Mouse (Mus musculus): ENCODE results near the gene Lix1. TPM values are rescaled to one million over a fixed set of nuclear protein-coding genes. Genes with fewer than 3 reads are reported as not detected.

Lix1 gene
- polyA plus RNA-seq (2016; fragmentation: Nextera tagmentation; extraction: Ambion mirVana), result 82.7 and 96.2 TPM in 2 replicates

- 28% methylated on average over 6 of the region's 6 CpGs for WGBS
- peaks cover 51% of the 10 kb centered on the region for H3K4me1 ChIP-seq
- H3K36me3 ChIP-seq, result peaks cover 5% of the 10 kb centered on the region; the same call in 1 of the 2 replicates
- H3K27me3 ChIP-seq (ENCODE audit: low read depth, poor library complexity, severe bottlenecking), result no peaks in the 10 kb centered on the region
- peak within 1 kb of the TSS; percentile 80 for H3K27ac ChIP-seq (replicated peaks)
- no peaks in the 10 kb centered on the region for H3K9me3 ChIP-seq (replicated peaks)
- DNase-seq (ENCODE audit: low spot score), result peak; percentile 82
- peak within 1 kb of the TSS; percentile 56 for H3K4me3 ChIP-seq
These were observed at the start of gene Lix1 for GRCm38 (mm10) chr17:17402222-17403004. Lix1 (plus strand) TSS chr17:17402672.

- 7% methylated on average over 6 of the region's 6 CpGs for WGBS
These were observed 28.9 kb upstream of the Lix1 start for GRCm38 (mm10) chr17:17373550-17373917.

DNA sequence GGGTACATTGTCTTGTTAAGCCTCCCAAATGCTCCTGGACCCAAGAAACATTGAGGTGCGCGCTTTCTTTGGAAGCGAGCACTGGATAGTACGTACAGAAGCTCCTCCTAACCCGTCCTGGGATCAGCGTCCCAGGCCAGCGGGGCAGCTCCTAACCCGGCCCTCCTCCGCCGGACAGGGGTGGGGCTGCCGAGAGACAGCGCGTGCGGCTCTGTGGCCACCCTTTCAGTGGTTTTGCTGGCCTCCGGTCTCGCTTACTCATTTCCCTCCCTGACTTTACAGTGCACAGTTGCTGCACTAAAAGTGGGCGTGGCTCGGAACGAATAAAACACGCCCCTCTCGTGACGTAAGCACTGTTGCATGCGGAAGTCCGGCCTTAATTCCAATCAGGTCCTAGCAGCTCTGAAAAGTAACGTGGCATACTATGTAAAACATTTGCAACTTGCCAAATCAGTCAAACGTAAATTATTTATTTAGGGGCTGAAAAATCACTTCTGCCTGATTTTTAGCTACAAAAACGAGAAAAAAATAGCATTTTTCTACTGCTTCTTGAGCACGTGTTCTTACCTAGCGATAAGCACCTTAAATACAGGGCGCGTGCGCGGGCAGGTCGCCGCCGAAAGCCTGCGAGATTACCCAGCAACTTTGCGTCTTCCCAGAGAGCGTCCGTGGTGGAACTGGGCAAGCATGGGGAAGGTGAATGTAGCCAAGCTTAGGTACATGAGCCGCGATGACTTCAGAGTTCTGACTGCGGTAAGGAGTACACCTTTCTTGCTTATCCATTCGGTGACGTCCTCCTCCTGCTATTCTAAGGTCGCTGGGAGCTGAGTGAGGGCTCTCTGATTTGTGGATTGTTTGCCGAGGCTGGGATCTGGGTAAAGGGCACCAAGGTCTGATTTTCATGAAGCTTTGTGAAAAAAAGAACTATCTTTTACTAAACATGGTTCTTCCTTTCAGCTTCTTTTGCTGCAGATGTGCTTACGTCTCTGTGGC, 28.3 kb upstream of the Lix1 start, which contains the start of gene Riok2:
Gene Riok2 (plus strand): TSS at position 392 of the 993 bp plus-strand sequence.
- no peaks in the 10 kb centered on the region for H3K27me3 ChIP-seq (ENCODE audit: low read depth, poor library complexity, severe bottlenecking)
- H3K4me1 ChIP-seq, result peaks cover 16% of the 10 kb centered on the region
- DNase-seq (ENCODE audit: low spot score), result peak; percentile 93
- H3K36me3 ChIP-seq, result peaks cover 20% of the 10 kb centered on the region
- H3K4me3 ChIP-seq, result peak within 1 kb of the TSS; percentile 72
- under 1% methylated on average over 48 of the region's 48 CpGs for WGBS
- H3K9me3 ChIP-seq (replicated peaks), result no peaks in the 10 kb centered on the region
- H3K27ac ChIP-seq (replicated peaks), result peak within 1 kb of the TSS; percentile 90

More at GRCm38 (mm10) chr17:17373550-17373917, 28.9 kb upstream of the Lix1 start:
- Histone ChIP-seq H3K4me1 (peaks cover 16% of the 10 kb centered on the region), H3K27me3 (ENCODE audit: low read depth, poor library complexity, severe bottlenecking) (no peaks in the 10 kb centered on the region), H3K27ac (replicated peaks) (peak overlapping the region; percentile 90), H3K36me3 (peaks cover 13% of the 10 kb centered on the region), H3K4me3 (peak overlapping the region; percentile 72), H3K9me3 (replicated peaks) (no peaks in the 10 kb centered on the region)
- DNase-seq (ENCODE audit: low spot score), result no peak

DNA sequence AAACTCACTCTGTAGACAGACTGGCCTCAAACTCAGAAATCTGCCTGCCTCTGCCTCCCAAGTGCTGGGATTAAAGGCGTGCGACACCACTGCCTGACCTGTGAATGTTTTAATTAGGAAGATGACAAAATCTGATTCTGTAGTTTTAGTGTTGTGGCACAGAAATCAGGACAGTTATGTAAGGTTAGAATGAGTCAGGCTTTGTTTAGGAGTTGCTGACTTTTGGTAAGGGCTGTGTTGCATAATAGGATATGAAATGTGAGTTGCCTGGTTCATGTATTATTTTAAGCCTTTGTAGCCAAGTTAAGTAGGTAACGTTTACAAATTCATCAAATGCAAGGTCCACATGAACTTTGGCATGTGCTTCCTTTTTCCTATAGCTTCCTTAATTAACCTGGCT, 26.9 kb upstream of the Lix1 start:
- no peaks in the 10 kb centered on the region for H3K27me3 ChIP-seq (ENCODE audit: low read depth, poor library complexity, severe bottlenecking)
- H3K36me3 ChIP-seq, result peaks cover 32% of the 10 kb centered on the region
- peaks cover 16% of the 10 kb centered on the region for H3K4me1 ChIP-seq
- WGBS, result 93% methylated on average over 3 of the region's 3 CpGs
- no peak overlapping the region for H3K27ac ChIP-seq (replicated peaks)
- H3K9me3 ChIP-seq (replicated peaks), result no peaks in the 10 kb centered on the region
- DNase-seq (ENCODE audit: low spot score), result no peak
- H3K4me3 ChIP-seq, result peak overlapping the region; percentile 72

DNA sequence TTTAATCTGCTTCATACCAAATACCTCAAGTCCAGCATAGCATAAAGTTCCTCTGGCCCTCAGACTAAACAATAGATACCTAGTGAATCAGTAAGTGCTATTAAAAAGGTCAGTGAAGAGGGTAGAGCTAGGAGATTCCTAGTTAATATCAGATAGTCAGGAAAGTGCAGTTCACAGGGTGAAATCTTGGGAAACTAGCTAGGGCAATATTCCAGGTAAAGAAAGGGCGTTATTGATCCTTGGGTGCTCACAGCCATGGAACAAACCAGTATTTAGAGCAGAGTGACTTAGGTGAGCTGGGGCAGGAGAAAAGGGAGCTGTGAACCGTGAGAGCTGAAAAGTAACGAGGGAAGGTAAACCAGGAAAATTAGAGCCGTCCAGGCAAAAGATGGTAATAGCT, 18.8 kb upstream of the Lix1 start:
- WGBS, result 91% methylated on average over 4 of the region's 4 CpGs
- no peaks in the 10 kb centered on the region for H3K27me3 ChIP-seq (ENCODE audit: low read depth, poor library complexity, severe bottlenecking)
- H3K9me3 ChIP-seq (replicated peaks), result no peaks in the 10 kb centered on the region
- no peak overlapping the region for H3K4me3 ChIP-seq
- no peaks in the 10 kb centered on the region for H3K4me1 ChIP-seq
- no peak overlapping the region for H3K27ac ChIP-seq (replicated peaks)
- H3K36me3 ChIP-seq, result peaks cover 98% of the 10 kb centered on the region
- no peak for DNase-seq (ENCODE audit: low spot score)

- DNase-seq (ENCODE audit: low spot score), result no peak
- Histone ChIP-seq H3K4me1 (no peaks in the 10 kb centered on the region), H3K36me3 (peaks cover 99% of the 10 kb centered on the region), H3K4me3 (no peak overlapping the region), H3K9me3 (replicated peaks) (no peaks in the 10 kb centered on the region), H3K27me3 (ENCODE audit: low read depth, poor library complexity, severe bottlenecking) (no peaks in the 10 kb centered on the region), H3K27ac (replicated peaks) (no peak overlapping the region)
- 94% methylated on average over 3 of the region's 3 CpGs for WGBS
These were observed 18.0 kb upstream of the Lix1 start for GRCm38 (mm10) chr17:17384502-17384901.

DNA sequence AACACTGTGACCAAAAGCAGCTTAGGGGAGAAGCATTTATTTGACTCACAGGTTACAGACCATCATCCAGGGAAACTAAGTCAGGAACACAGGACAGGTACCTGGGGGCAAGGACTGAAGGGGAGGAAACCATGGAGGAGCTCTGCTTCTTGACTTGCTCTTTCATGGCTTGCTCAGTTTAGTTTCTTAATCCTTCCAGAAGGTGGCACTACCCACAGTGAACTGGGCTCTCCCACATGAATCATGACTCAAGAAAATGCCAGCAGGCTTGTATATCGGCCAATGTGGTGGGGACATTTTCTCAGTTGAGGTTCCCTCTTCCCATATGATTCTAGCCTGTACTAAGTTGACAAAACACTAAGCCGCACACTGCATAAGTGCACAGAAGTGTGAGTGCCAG, 16.4 kb upstream of the Lix1 start:
- H3K27me3 ChIP-seq (ENCODE audit: low read depth, poor library complexity, severe bottlenecking), result no peaks in the 10 kb centered on the region
- H3K4me1 ChIP-seq, result no peaks in the 10 kb centered on the region
- H3K36me3 ChIP-seq, result peaks cover 100% of the 10 kb centered on the region
- no peaks in the 10 kb centered on the region for H3K9me3 ChIP-seq (replicated peaks)
- no peak overlapping the region for H3K4me3 ChIP-seq
- H3K27ac ChIP-seq (replicated peaks), result no peak overlapping the region
- WGBS, result 93% methylated on average over 2 of the region's 2 CpGs
- no peak for DNase-seq (ENCODE audit: low spot score)

DNA sequence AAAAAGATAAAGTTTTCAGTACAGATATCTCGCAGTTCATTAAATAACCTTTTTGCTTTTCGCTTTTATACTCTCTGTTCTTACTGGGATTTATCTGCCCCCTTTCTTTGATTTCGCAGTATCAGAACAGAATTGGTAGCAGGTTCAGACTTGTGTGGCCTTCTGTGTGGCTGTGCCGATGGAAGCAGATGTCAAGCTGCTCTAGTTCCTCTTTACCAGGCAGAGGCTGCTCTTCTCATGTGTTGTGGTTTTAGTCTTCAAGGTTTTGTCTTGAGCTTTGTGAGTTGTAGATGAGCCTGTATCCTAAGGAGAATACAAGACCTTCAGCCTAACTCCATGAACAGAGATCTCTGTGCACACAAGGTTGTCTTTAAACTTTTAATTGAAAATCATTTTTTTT, 10.6 kb upstream of the Lix1 start:
- Histone ChIP-seq H3K27me3 (ENCODE audit: low read depth, poor library complexity, severe bottlenecking) (no peaks in the 10 kb centered on the region), H3K36me3 (peaks cover 79% of the 10 kb centered on the region), H3K9me3 (replicated peaks) (no peaks in the 10 kb centered on the region), H3K4me3 (no peak overlapping the region), H3K27ac (replicated peaks) (no peak overlapping the region), H3K4me1 (peaks cover 3% of the 10 kb centered on the region; the same call in 1 of the 2 replicates)
- DNase-seq (ENCODE audit: low spot score), result no peak
- 88% methylated on average over 4 of the region's 4 CpGs for WGBS

GRCm38 (mm10) chr17:17392863-17393262, 9.6 kb upstream of the Lix1 start:
- Histone ChIP-seq H3K4me1 (peaks cover 8% of the 10 kb centered on the region; the same call in 1 of the 2 replicates), H3K4me3 (no peak overlapping the region), H3K27me3 (ENCODE audit: low read depth, poor library complexity, severe bottlenecking) (no peaks in the 10 kb centered on the region), H3K9me3 (replicated peaks) (no peaks in the 10 kb centered on the region), H3K36me3 (peaks cover 69% of the 10 kb centered on the region), H3K27ac (replicated peaks) (no peak overlapping the region)
- WGBS, result 70% methylated on average over 7 of the region's 7 CpGs
- DNase-seq (ENCODE audit: low spot score), result no peak

- 95% methylated on average over 6 of the region's 6 CpGs for WGBS
- no peak for DNase-seq (ENCODE audit: low spot score)
- Histone ChIP-seq H3K36me3 (peaks cover 64% of the 10 kb centered on the region), H3K27me3 (ENCODE audit: low read depth, poor library complexity, severe bottlenecking) (no peaks in the 10 kb centered on the region), H3K4me3 (no peak overlapping the region), H3K4me1 (peaks cover 8% of the 10 kb centered on the region; the same call in 1 of the 2 replicates), H3K9me3 (replicated peaks) (no peaks in the 10 kb centered on the region), H3K27ac (replicated peaks) (no peak overlapping the region)
These were observed 9.2 kb upstream of the Lix1 start for GRCm38 (mm10) chr17:17393300-17393699.

DNA sequence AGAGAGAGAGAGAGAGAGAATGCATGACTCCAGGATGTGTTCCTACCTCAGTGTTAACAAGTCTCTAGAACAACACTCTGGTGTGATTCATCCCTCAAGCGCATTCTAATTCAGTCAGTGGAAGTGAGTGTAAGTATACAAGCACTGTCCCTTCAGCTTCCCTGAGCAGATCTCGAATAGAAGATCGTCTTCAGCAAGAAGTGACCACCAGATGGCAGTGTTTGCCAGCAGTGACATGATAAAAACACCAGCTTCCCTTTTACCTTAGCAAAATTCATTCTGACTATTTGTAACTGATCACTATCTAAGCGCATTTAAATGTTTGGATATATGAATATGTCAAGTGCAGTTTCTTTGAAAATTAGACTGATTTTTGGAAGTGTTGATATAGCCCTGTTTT, 8.1 kb upstream of the Lix1 start:
- no peaks in the 10 kb centered on the region for H3K27me3 ChIP-seq (ENCODE audit: low read depth, poor library complexity, severe bottlenecking)
- no peaks in the 10 kb centered on the region for H3K9me3 ChIP-seq (replicated peaks)
- no peak overlapping the region for H3K27ac ChIP-seq (replicated peaks)
- 43% methylated on average over 4 of the region's 4 CpGs for WGBS
- no peak overlapping the region for H3K4me3 ChIP-seq
- peaks cover 8% of the 10 kb centered on the region; the same call in 1 of the 2 replicates for H3K4me1 ChIP-seq
- peak; percentile 69 for DNase-seq (ENCODE audit: low spot score)
- peaks cover 54% of the 10 kb centered on the region for H3K36me3 ChIP-seq

DNA sequence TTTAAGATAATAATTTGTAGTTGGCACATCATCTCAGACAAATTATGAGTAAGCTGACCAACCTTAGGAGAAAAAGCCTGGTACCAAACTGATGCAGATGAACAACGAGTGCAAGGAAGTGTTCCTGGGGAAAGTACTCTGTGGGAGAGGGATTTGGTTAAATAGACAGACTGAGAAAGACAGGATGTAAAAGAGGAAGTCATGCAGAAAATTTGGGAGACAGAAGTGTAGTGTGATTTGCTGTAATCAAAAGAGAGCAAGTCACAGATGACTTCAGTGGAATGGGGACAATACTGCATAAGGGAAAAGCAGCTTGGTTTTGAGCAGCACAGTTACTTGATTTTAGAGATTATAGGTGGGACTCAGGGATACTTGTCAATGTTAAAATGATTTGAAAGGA, 5.6 kb upstream of the Lix1 start:
- no peak overlapping the region for H3K27ac ChIP-seq (replicated peaks)
- WGBS, result 28% methylated on average over 1 of the region's 1 CpGs
- peaks cover 9% of the 10 kb centered on the region; the same call in 1 of the 2 replicates for H3K4me1 ChIP-seq
- no peak for DNase-seq (ENCODE audit: low spot score)
- no peaks in the 10 kb centered on the region for H3K9me3 ChIP-seq (replicated peaks)
- H3K4me3 ChIP-seq, result no peak overlapping the region
- H3K36me3 ChIP-seq, result peaks cover 29% of the 10 kb centered on the region
- no peaks in the 10 kb centered on the region for H3K27me3 ChIP-seq (ENCODE audit: low read depth, poor library complexity, severe bottlenecking)
